Mouse (Mus musculus) CD4-positive, CD25-positive, alpha-beta regulatory T cell, adult 4 months (primary cell): ENCODE results near the gene Msmo1. TPM values are rescaled to one million over a fixed set of nuclear protein-coding genes. Genes with fewer than 3 reads are reported as not detected.

Experiments used
- ATAC-seq: one replicate; pipeline ENCODE4 v1.8.0; 2017
- polyA plus RNA-seq, 2 experiments: library from polyadenylated mRNA; unstranded; fragments of 100-300 nt; shearing (Covaris generic); gene quantifications; one replicate each; pipeline ENCODE4 v1.2.1; 2017

Msmo1 gene
- polyA plus RNA-seq, 2 experiments from 2014 or later = 54.8 to 63.1 TPM

GRCm38 (mm10) chr8:64711544-64711943 is 22.0 kb downstream of the Msmo1 start:
- ATAC-seq = no peak

- ATAC-seq = no peak
Measured at GRCm38 (mm10) chr8:64707481-64707880, 26.1 kb downstream of the Msmo1 start.

- ATAC-seq = no peak
Measured at GRCm38 (mm10) chr8:64703191-64703590, 30.4 kb downstream of the Msmo1 start.

GRCm38 (mm10) chr8:64692651-64693201 is 40.9 kb downstream of the Msmo1 start, which contains the start of gene Cpe:
Gene Cpe, minus strand, starts transcription at chr8:64693054.
- ATAC-seq = peak; percentile 90

- ATAC-seq = no peak
Measured at GRCm38 (mm10) chr8:64691591-64692401, 41.8 kb downstream of the Msmo1 start.

- no peak for ATAC-seq
Measured at GRCm38 (mm10) chr8:64690845-64691244, 42.7 kb downstream of the Msmo1 start.

GRCm38 (mm10) chr8:64690306-64690705 is 43.3 kb downstream of the Msmo1 start:
- ATAC-seq = no peak

- no peak for ATAC-seq
Measured at GRCm38 (mm10) chr8:64688741-64689140, 44.9 kb downstream of the Msmo1 start.

- ATAC-seq = no peak
Measured at GRCm38 (mm10) chr8:64688161-64688560, 45.4 kb downstream of the Msmo1 start.

- no peak for ATAC-seq
Measured at GRCm38 (mm10) chr8:64682501-64682900, 51.1 kb downstream of the Msmo1 start.

GRCm38 (mm10) chr8:64676381-64676780 is 57.2 kb downstream of the Msmo1 start:
- no peak for ATAC-seq

- ATAC-seq = no peak
Measured at GRCm38 (mm10) chr8:64674951-64675585, 58.5 kb downstream of the Msmo1 start.

GRCm38 (mm10) chr8:64672920-64673319 is 60.7 kb downstream of the Msmo1 start:
- ATAC-seq = no peak

GRCm38 (mm10) chr8:64671937-64672336 is 61.7 kb downstream of the Msmo1 start:
- ATAC-seq = no peak

Other genes starting within 250 kb of the Msmo1 start
- gene Cpe, start 40.7 kb downstream of the Msmo1 start, polyA plus RNA-seq = 1 to 10 TPM; 1.3 to 2.3 TPM
- gene Klhl2, start 116.2 kb upstream of the Msmo1 start, polyA plus RNA-seq = 1 to 10 TPM; 3.9 to 9.9 TPM
- gene Tmem192, start 213.4 kb upstream of the Msmo1 start, polyA plus RNA-seq = 10 to 100 TPM; 35.4 to 37.2 TPM